Mouse (Mus musculus) liver, adult 2 months (tissue): ENCODE data around the gene Kazn.
A peak's percentile ranks its signal among the peaks of the same experiment; 100 is the strongest.

Experiments
- CTCF ChIP-seq: fragments of 200-500 bp; IDR thresholded peaks from 2 replicates; pipeline ENCODE4 v1.5.1; 2011; ENCODE audit warnings: low read depth, low read length, control low read depth
- POLR2A ChIP-seq: fragments of 200-500 bp; IDR thresholded peaks from 2 replicates; pipeline ENCODE4 v1.6.1; 2011; ENCODE audit warnings: low read length, control low read depth; ENCODE audit not compliant: insufficient read depth; ENCODE audit errors: extremely low read depth

DNA sequence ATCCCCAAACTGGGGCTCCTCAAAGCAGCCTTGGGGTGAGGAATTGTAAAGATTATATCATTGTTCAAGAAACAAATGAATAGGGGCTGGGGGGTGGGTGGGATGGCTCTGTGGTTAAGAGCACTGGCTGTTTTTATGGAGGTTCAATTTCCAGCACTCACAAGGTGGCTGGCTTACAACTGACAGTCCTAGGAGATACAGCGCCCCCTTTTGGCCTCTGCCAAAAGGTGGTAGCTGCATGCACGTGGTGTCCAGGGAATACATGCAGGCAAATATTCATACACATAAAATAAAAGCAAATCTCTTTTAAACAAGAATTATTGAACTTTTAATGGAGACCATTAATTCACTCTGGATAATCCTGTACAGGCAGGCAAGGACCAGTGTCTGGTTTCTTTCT lies 36.0 kb upstream of the Kazn start:
- peak; percentile 39; the same call in 1 of the 2 replicates for TF ChIP-seq CTCF
- no peak for TF ChIP-seq POLR2A
